Mouse (Mus musculus) kidney, adult 2 months (tissue): ENCODE data around the gene Apoa1. TPM values are rescaled to one million over a fixed set of nuclear protein-coding genes. Genes with fewer than 3 reads are reported as not detected.

Experiments
- DNase-seq: peaks from one replicate; pipeline ENCODE4 v3.0.0; 2021
- H3K27ac ChIP-seq: fragments of 200-500 bp; 2 replicates; pipeline ENCODE4 v1.5.1; 2012; ENCODE audit warnings: low read depth, low read length, control low read depth, inconsistent platforms; ENCODE audit not compliant: insufficient read depth
- H3K27me3 ChIP-seq: fragments of 200-500 bp; replicated peaks from 2 replicates; pipeline ENCODE4 v1.6.1; 2012; ENCODE audit warnings: mild to moderate bottlenecking, moderate library complexity, low read length, inconsistent platforms; ENCODE audit not compliant: control insufficient read depth, insufficient read depth
- H3K36me3 ChIP-seq: fragments of 200-500 bp; 2 replicates; pipeline ENCODE4 v1.6.1; 2012; ENCODE audit warnings: mild to moderate bottlenecking, moderate library complexity, low read length, inconsistent platforms; ENCODE audit not compliant: control insufficient read depth, insufficient read depth
- H3K4me1 ChIP-seq: fragments of 200-500 bp; 2 replicates; pipeline ENCODE4 v1.6.1; 2011; ENCODE audit warnings: low read length; ENCODE audit not compliant: control insufficient read depth, insufficient read depth
- H3K4me3 ChIP-seq: fragments of 200-500 bp; 2 replicates; pipeline ENCODE4 v1.5.1; 2011; ENCODE audit warnings: mild to moderate bottlenecking, low read depth, low read length, control low read depth; ENCODE audit not compliant: insufficient read depth
- CTCF ChIP-seq: fragments of 200-500 bp; conservative IDR thresholded peaks from 2 replicates; pipeline ENCODE4 v1.5.1; 2011; ENCODE audit warnings: low read depth, mild to moderate bottlenecking, control low read depth, low read length, moderate library complexity, mixed read lengths; ENCODE audit not compliant: insufficient read depth, insufficient read length
- POLR2A ChIP-seq: fragments of 200-500 bp; IDR thresholded peaks from one replicate; pipeline ENCODE4 v1.6.1; 2011; ENCODE audit warnings: low read depth, low read length, control low read depth
- WGBS: fragments of 180-500 bp; shearing (Covaris S2); methylation state at CpG from one replicate; pipeline ENCODE4 v1.1.7; 2018; 5-methylcytosine and 5-hydroxymethylcytosine counted together
- polyA plus RNA-seq: library from polyadenylated mRNA; depleted of rRNA; stranded (reverse); fragments of >200 nt; gene quantifications from 2 replicates; pipeline ENCODE4 v1.2.3, GENCODE M21; 2012; rRNA removed

Gene Apoa1
- polyA plus RNA-seq, 1 experiment: 1.0 TPM

GRCm38 (mm10) chr9:46272070-46272469 is 43.7 kb downstream of the Apoa1 start:
- no peaks in the 10 kb centered on the region for H3K4me1 ChIP-seq
- no peak for TF ChIP-seq POLR2A
- TF ChIP-seq CTCF: no peak; the same call in 1 of the 2 replicates
- H3K27ac ChIP-seq: no peak overlapping the region
- no peak for DNase-seq
- H3K27me3 ChIP-seq: no peaks in the 10 kb centered on the region
- WGBS: 72% methylated on average over 9 of the region's 9 CpGs
- H3K36me3 ChIP-seq: peaks cover 3% of the 10 kb centered on the region; the same call in 1 of the 2 replicates
- no peak overlapping the region for H3K4me3 ChIP-seq

GRCm38 (mm10) chr9:46272677-46273454 is 44.5 kb downstream of the Apoa1 start, which contains the start of gene Zpr1:
TSS of gene Zpr1 (plus strand) at chr9:46273064.
- 5% methylated on average over 45 of the region's 45 CpGs for WGBS
- DNase-seq: peak; percentile 94
- Histone ChIP-seq H3K4me3 (peak within 1 kb of the TSS; percentile 64), H3K27me3 (no peaks in the 10 kb centered on the region), H3K36me3 (peaks cover 3% of the 10 kb centered on the region; the same call in 1 of the 2 replicates), H3K27ac (no peak within 1 kb of the TSS; the same call in 1 of the 2 replicates), H3K4me1 (no peaks in the 10 kb centered on the region)
- TF ChIP-seq POLR2A: peak; percentile 22
- TF ChIP-seq CTCF: peak; percentile 40; the same call in 1 of the 2 replicates

- Histone ChIP-seq H3K4me3 (no peak overlapping the region), H3K4me1 (no peaks in the 10 kb centered on the region), H3K27ac (no peak overlapping the region), H3K36me3 (peaks cover 3% of the 10 kb centered on the region; the same call in 1 of the 2 replicates), H3K27me3 (no peaks in the 10 kb centered on the region)
- WGBS: 73% methylated on average over 9 of the region's 9 CpGs
- TF ChIP-seq POLR2A (no peak), CTCF (no peak)
- no peak for DNase-seq
Observed at GRCm38 (mm10) chr9:46274494-46274893, 46.1 kb downstream of the Apoa1 start.

Other genes starting within 250 kb of the Apoa1 start
- 17.6 and 21.1 TPM in 2 replicates for gene Pafah1b2, start 215.9 kb upstream of the Apoa1 start, polyA plus RNA-seq
- 29.2 and 32.2 TPM in 2 replicates for gene Sik3, start 215.8 kb upstream of the Apoa1 start, polyA plus RNA-seq
- 39.2 and 43.8 TPM in 2 replicates for gene Apoc3, start 7.1 kb downstream of the Apoa1 start, polyA plus RNA-seq
- 5.7 and 6.9 TPM in 2 replicates for gene Apoa4, start 12.1 kb downstream of the Apoa1 start, polyA plus RNA-seq
- gene Apoa5, start 40.1 kb downstream of the Apoa1 start, polyA plus RNA-seq: 0.16 TPM in 1 of 2 replicates, not detected in the other
- 16.6 and 19.3 TPM in 2 replicates for gene Zpr1, start 44.5 kb downstream of the Apoa1 start, polyA plus RNA-seq
- gene Bud13, start 54.4 kb downstream of the Apoa1 start, polyA plus RNA-seq: 7.1 and 7.8 TPM in 2 replicates
- gene 4931429L15Rik, start 91.4 kb downstream of the Apoa1 start, polyA plus RNA-seq: not detected in 2 replicates